Mouse (Mus musculus): ENCODE results near the gene Trnp1.

The Trnp1 gene

DNA sequence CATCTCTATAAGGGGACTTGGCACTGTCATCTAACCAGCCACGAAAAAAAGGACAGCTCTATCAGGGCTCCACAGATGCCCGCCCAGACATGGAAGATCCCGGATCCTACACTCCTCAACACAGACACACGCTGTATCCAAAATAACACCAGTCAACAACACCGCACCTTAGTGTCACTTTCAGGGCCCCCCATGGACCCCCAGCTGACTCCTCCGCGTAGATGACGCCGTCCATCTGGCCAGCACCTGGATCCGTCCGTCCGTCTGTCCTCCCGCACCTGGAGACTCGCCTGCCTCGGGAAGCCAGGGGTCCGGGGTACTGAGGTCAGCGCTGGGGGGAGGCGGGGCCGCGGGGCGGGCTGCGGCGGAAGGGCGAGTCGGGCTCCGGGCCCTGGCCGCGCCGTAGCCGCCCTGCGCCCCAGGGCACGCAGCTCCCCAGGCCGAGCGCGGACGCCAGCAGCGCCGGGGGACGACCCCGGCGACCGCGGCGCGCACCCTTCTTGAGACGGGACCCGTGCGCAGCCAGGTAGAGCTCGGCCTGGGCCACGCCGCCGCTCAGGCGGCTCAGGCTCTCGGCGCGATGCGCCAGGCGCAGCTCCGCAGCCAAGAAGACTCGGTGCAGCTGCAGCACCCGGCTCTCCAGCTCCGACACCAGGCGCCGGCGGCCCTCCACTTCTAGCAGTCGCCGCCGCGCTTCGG, 740 bp downstream of the Trnp1 start:
- Histone ChIP-seq H3K4me3 (replicated peaks; ENCODE audit: low read length) (peak overlapping the region; percentile 88), H3K27me3 (ENCODE audit: insufficient read depth, low read length) (peaks cover 63% of the 10 kb centered on the region), H3K36me3 (ENCODE audit: insufficient read depth, low read length) (no peaks in the 10 kb centered on the region), H3K4me1 (replicated peaks; ENCODE audit: low read depth, low read length) (peaks cover 46% of the 10 kb centered on the region), H3K9me3 (ENCODE audit: low read length) (no peaks in the 10 kb centered on the region)
- TF ChIP-seq CTCF (conservative IDR thresholded peaks at IDR 0.05; ENCODE audit: low read length) = no peak
- no peak for TF ChIP-seq POU5F1 (IDR thresholded peaks at IDR 0.05; ENCODE audit: borderline replicate concordance, low read length)
- no peak for TF ChIP-seq NANOG (IDR thresholded peaks at IDR 0.05; ENCODE audit: borderline replicate concordance, low read length)

DNA sequence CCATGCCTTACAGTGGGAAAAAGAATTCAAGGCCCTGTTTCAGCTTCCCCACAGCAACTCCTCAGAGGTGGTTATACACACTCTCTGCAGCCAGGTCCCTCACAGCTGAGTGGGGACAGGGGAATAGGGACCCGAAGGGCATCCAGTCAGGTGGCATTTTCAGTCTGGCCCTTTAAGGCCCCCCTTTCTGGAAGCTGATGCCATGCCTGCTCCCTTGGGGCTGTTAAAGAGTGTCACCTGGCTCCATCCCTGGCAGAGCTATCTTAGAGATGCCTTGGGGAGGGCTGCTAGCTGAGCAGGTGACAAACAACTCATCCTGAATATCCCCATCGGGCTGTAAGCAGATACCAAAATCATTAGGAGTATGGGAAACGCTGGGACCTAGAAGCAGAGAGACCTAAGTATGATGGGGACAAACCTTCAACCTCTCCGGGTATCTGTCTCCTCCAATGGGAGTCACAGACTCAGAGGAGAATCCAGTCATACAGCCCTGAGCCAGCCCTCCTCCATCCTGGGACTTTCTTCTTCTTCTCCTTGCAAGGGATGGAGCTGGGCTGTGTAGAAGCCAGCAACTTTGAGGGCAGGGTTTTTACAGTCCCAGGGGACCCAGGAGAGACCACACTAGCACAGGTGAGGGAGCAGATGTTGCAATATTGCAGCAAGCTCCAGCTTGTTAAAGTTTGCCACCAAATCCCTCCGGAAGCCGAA, 1.5 kb downstream of the Trnp1 start:
- no peaks in the 10 kb centered on the region for H3K9me3 ChIP-seq (ENCODE audit: low read length)
- peaks cover 49% of the 10 kb centered on the region for H3K4me1 ChIP-seq (replicated peaks; ENCODE audit: low read depth, low read length)
- H3K4me3 ChIP-seq (replicated peaks; ENCODE audit: low read length) = peak overlapping the region; percentile 88
- no peaks in the 10 kb centered on the region for H3K36me3 ChIP-seq (ENCODE audit: insufficient read depth, low read length)
- peaks cover 66% of the 10 kb centered on the region for H3K27me3 ChIP-seq (ENCODE audit: insufficient read depth, low read length)
- TF ChIP-seq NANOG (IDR thresholded peaks at IDR 0.05; ENCODE audit: borderline replicate concordance, low read length) (no peak), CTCF (conservative IDR thresholded peaks at IDR 0.05; ENCODE audit: low read length) (no peak), POU5F1 (IDR thresholded peaks at IDR 0.05; ENCODE audit: borderline replicate concordance, low read length) (no peak)

DNA sequence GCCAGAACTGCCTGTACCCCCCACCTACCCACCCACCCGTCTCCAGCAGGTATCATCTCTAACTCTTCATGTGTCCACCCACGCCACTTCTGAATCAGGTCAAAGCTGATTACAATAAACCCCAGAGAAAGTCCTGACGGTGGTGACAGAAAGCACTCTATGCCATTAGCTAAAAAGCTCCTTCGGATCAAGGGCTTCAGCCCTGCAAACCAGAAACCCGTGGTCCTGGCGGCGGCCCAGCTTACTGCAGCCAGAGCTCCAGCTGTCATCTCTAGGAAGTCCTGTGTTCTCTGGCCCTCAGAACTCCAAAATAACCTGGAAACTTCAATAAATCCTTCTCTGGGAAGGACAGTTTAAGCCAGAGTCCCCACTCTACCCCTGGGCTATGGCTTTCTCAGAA, 2.6 kb downstream of the Trnp1 start:
- no peak for TF ChIP-seq NANOG (IDR thresholded peaks at IDR 0.05; ENCODE audit: borderline replicate concordance, low read length)
- no peak for TF ChIP-seq CTCF (conservative IDR thresholded peaks at IDR 0.05; ENCODE audit: low read length)
- no peak for TF ChIP-seq POU5F1 (IDR thresholded peaks at IDR 0.05; ENCODE audit: borderline replicate concordance, low read length)
- H3K9me3 ChIP-seq (ENCODE audit: low read length) = no peaks in the 10 kb centered on the region
- no peaks in the 10 kb centered on the region for H3K36me3 ChIP-seq (ENCODE audit: insufficient read depth, low read length)
- peaks cover 62% of the 10 kb centered on the region for H3K27me3 ChIP-seq (ENCODE audit: insufficient read depth, low read length)
- no peak overlapping the region for H3K4me3 ChIP-seq (replicated peaks; ENCODE audit: low read length)
- H3K4me1 ChIP-seq (replicated peaks; ENCODE audit: low read depth, low read length) = peaks cover 55% of the 10 kb centered on the region

DNA sequence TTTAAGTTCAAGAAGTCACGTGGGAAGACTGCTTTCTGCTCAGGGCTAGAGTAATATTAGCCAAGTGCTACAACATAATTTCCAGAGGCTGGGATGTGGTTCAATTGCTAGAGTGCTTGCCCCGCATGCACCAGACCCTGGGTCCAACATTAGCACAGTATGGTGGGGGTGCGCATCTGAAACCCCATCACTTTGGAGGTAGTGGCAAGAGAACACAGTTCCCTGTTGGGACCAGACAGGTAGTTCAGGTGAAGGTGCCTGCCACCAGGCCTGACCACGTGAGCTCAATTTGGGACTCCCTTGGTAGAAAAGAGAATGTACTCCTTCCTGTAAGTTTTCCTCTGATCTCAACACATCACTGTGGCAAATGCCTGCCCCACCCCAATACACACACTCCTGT, 3.5 kb downstream of the Trnp1 start:
- H3K4me3 ChIP-seq (replicated peaks; ENCODE audit: low read length) = no peak overlapping the region
- H3K9me3 ChIP-seq (ENCODE audit: low read length) = no peaks in the 10 kb centered on the region
- TF ChIP-seq NANOG (IDR thresholded peaks at IDR 0.05; ENCODE audit: borderline replicate concordance, low read length) = no peak
- no peak for TF ChIP-seq POU5F1 (IDR thresholded peaks at IDR 0.05; ENCODE audit: borderline replicate concordance, low read length)
- TF ChIP-seq CTCF (conservative IDR thresholded peaks at IDR 0.05; ENCODE audit: low read length) = no peak
- peaks cover 56% of the 10 kb centered on the region for H3K4me1 ChIP-seq (replicated peaks; ENCODE audit: low read depth, low read length)
- peaks cover 57% of the 10 kb centered on the region for H3K27me3 ChIP-seq (ENCODE audit: insufficient read depth, low read length)
- no peaks in the 10 kb centered on the region for H3K36me3 ChIP-seq (ENCODE audit: insufficient read depth, low read length)

DNA sequence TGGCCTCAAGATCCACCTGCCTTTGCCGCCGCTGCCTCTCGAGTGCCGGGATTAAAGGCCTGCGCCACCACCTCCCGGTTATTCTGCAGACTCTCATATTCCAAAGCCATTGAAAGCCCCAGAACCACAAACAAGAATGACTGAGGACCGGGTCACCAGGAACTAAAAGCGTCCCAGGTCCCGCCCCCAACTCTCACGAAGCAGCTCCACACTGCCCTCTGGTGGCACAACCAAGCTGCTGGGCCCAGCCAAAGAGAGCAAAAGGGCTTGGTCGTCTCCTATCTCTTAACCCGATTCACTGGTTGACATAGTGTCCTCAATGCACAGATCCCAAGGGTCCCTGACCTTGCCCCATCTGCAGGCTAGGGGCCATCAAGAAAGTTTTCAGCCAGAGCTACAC, 3.9 kb downstream of the Trnp1 start:
- H3K4me1 ChIP-seq (replicated peaks; ENCODE audit: low read depth, low read length) = peaks cover 58% of the 10 kb centered on the region
- peaks cover 53% of the 10 kb centered on the region for H3K27me3 ChIP-seq (ENCODE audit: insufficient read depth, low read length)
- TF ChIP-seq CTCF (conservative IDR thresholded peaks at IDR 0.05; ENCODE audit: low read length) (peak; percentile 95), NANOG (IDR thresholded peaks at IDR 0.05; ENCODE audit: borderline replicate concordance, low read length) (no peak)
- no peaks in the 10 kb centered on the region for H3K9me3 ChIP-seq (ENCODE audit: low read length)
- no peaks in the 10 kb centered on the region for H3K36me3 ChIP-seq (ENCODE audit: insufficient read depth, low read length)
- H3K4me3 ChIP-seq (replicated peaks; ENCODE audit: low read length) = peak overlapping the region; percentile 48

DNA sequence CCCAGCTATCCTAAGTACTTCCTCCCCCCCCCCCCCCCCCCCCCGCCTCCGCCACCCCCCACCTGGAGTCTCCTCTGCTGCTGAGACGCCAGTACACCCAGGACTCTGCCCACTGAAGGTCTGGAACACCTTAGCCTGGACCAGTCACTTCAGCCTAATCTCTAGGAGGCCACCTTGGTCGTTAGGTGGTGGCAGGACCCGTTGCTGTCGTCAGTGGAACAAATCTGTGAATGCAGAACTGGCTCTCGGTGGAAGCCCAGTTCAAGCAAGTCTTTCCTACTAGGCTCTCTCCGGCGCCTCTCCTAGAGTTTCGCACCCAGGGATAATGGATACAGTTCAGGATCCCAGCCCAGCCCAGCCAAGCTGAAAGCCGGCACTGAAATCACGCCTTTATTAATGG, 4.5 kb downstream of the Trnp1 start:
- no peaks in the 10 kb centered on the region for H3K36me3 ChIP-seq (ENCODE audit: insufficient read depth, low read length)
- TF ChIP-seq POU5F1 (IDR thresholded peaks at IDR 0.05; ENCODE audit: borderline replicate concordance, low read length) (no peak), CTCF (conservative IDR thresholded peaks at IDR 0.05; ENCODE audit: low read length) (no peak)
- H3K4me1 ChIP-seq (replicated peaks; ENCODE audit: low read depth, low read length) = peaks cover 58% of the 10 kb centered on the region
- H3K27me3 ChIP-seq (ENCODE audit: insufficient read depth, low read length) = peaks cover 47% of the 10 kb centered on the region
- no peaks in the 10 kb centered on the region for H3K9me3 ChIP-seq (ENCODE audit: low read length)
- H3K4me3 ChIP-seq (replicated peaks; ENCODE audit: low read length) = peak overlapping the region; percentile 48

DNA sequence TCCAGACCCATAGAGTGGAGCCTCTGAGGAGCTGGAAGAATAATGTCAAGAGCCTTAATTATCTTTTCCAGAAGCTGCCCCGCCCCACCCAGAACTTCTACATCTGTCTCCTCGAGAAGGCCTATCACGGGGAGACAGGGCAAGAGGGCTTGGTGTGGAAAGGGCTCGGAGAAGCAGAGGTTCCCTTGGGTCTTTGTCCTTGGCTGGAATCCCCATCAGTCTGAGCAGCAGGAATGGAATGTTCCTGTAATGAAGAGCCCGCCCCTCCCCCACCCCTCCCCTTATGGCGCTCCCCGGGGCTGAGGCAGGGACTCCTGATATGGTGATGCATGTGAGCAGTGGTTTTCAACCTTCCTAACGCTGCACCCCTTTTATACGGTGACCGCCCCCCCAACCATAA, 6.5 kb downstream of the Trnp1 start:
- peak; percentile 15; the same call in 1 of the 2 replicates for TF ChIP-seq NANOG (IDR thresholded peaks at IDR 0.05; ENCODE audit: borderline replicate concordance, low read length)
- TF ChIP-seq POU5F1 (IDR thresholded peaks at IDR 0.05; ENCODE audit: borderline replicate concordance, low read length) = no peak
- Histone ChIP-seq H3K27me3 (ENCODE audit: insufficient read depth, low read length) (peaks cover 52% of the 10 kb centered on the region), H3K36me3 (ENCODE audit: insufficient read depth, low read length) (peaks cover 9% of the 10 kb centered on the region), H3K4me3 (replicated peaks; ENCODE audit: low read length) (peak overlapping the region; percentile 24; the same call in 1 of the 2 replicates), H3K9me3 (ENCODE audit: low read length) (no peaks in the 10 kb centered on the region), H3K4me1 (replicated peaks; ENCODE audit: low read depth, low read length) (peaks cover 67% of the 10 kb centered on the region)

DNA sequence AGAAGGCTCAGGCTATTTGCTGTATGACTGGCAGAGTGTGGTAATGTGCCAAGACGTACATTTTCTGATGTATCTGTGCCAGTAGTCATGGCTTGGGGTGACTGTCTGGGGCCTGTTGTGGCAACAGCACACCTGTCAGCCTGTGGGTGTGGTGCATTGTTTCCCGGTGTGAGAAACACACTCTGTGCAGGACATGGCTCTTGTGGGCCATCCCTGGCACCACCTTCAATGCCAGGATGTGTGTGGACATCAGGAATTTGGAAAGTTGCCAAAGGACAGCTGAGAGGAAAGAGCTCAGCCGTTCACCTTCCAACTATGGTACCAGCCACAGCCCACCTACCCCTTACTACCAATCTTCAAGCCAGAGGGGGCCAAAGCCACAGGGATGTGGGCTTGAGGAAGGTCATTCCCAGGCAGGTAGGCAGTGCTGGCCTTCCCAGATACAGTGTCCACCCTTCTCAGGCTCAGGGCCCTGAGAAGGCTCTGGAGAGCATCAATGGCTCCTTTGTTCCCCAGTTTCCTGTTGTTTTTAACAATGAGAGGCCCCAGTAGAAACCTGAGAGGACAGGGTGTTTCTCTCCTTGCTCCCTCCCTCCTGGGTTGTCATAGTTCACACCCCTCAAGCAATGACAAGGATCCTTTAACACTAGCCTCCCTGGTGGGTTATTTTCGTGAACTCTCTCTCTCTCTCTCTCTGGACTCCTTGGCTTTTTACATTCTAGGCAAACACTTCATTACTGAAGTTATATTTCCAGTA, 8.7 kb downstream of the Trnp1 start:
- TF ChIP-seq NANOG (IDR thresholded peaks at IDR 0.05; ENCODE audit: borderline replicate concordance, low read length) (no peak), CTCF (conservative IDR thresholded peaks at IDR 0.05; ENCODE audit: low read length) (0 out of 2 replicates have a peak, but pooled peaks have one; percentile 2)
- peaks cover 10% of the 10 kb centered on the region for H3K36me3 ChIP-seq (ENCODE audit: insufficient read depth, low read length)
- H3K4me3 ChIP-seq (replicated peaks; ENCODE audit: low read length) = no peak overlapping the region
- peaks cover 83% of the 10 kb centered on the region for H3K4me1 ChIP-seq (replicated peaks; ENCODE audit: low read depth, low read length)
- peaks cover 48% of the 10 kb centered on the region for H3K27me3 ChIP-seq (ENCODE audit: insufficient read depth, low read length)
- H3K9me3 ChIP-seq (ENCODE audit: low read length) = no peaks in the 10 kb centered on the region
